Mouse (Mus musculus) myocyte (in vitro differentiated cells): ENCODE data around the gene Tnrc18. TPM values are rescaled to one million over a fixed set of nuclear protein-coding genes. Genes with fewer than 3 reads are reported as not detected.
A peak's percentile ranks its signal among the peaks of the same experiment; 100 is the strongest.

Experiments used
- H3K27me3 ChIP-seq: one replicate; pipeline ENCODE4 v1.6.1; 2011; ENCODE audit not compliant: control insufficient read depth, insufficient read depth, insufficient read length
- H3K36me3 ChIP-seq: one replicate; pipeline ENCODE4 v1.6.1; 2011; ENCODE audit not compliant: control insufficient read depth, insufficient read depth
- H3K4me2 ChIP-seq: one replicate; pipeline ENCODE4 v1.6.1; 2011; ENCODE audit warnings: low read depth, control low read depth
- H3K4me3 ChIP-seq: one replicate; pipeline ENCODE4 v1.5.1; 2011; ENCODE audit warnings: mild to moderate bottlenecking, control low read depth, moderate library complexity
- H3K79me2 ChIP-seq: one replicate; pipeline ENCODE4 v1.6.1; 2011; ENCODE audit not compliant: control insufficient read depth, insufficient read depth
- H3ac ChIP-seq: one replicate; pipeline ENCODE4 v1.6.1; 2011; ENCODE audit not compliant: control insufficient read depth, insufficient read length
- E2F4 ChIP-seq: IDR thresholded peaks from one replicate; pipeline ENCODE4 v1.6.1; 2011; ENCODE audit warnings: mild to moderate bottlenecking, control low read depth, moderate library complexity; ENCODE audit not compliant: insufficient read depth
- MYOG ChIP-seq, 3 experiments: IDR thresholded peaks; one replicate each; pipeline ENCODE4 v1.6.1; 2011; ENCODE audit warnings: control low read depth in 2 of 3, low read depth in 2 of 3, mild to moderate bottlenecking in 2 of 3; ENCODE audit not compliant: insufficient read length in 2 of 3, control insufficient read depth in 1 of 3, insufficient read depth in 1 of 3
- POLR2A ChIP-seq: IDR thresholded peaks from one replicate; pipeline ENCODE4 v1.6.1; 2011; ENCODE audit warnings: low read depth, mild to moderate bottlenecking, control low read depth, moderate library complexity; ENCODE audit not compliant: insufficient read length
- POLR2AphosphoS2 ChIP-seq: IDR thresholded peaks from one replicate; pipeline ENCODE4 v1.6.1; 2011; ENCODE audit warnings: low read depth, control low read depth; ENCODE audit not compliant: insufficient read length
- REST ChIP-seq: IDR thresholded peaks from one replicate; pipeline ENCODE4 v1.6.1; 2011; ENCODE audit warnings: mild to moderate bottlenecking, control low read depth, moderate library complexity; ENCODE audit not compliant: insufficient read depth, insufficient read length
- SRF ChIP-seq: IDR thresholded peaks from one replicate; pipeline ENCODE4 v1.6.1; 2011; ENCODE audit warnings: low read depth; ENCODE audit not compliant: control insufficient read depth, insufficient read length
- TCF12 ChIP-seq: IDR thresholded peaks from one replicate; pipeline ENCODE4 v1.6.1; 2011; ENCODE audit warnings: mild to moderate bottlenecking, control low read depth; ENCODE audit not compliant: poor library complexity, insufficient read depth, severe bottlenecking
- TCF3 ChIP-seq: IDR thresholded peaks from one replicate; pipeline ENCODE4 v1.6.1; 2011; ENCODE audit warnings: low read depth, control low read depth; ENCODE audit not compliant: insufficient read length
- USF1 ChIP-seq: IDR thresholded peaks from one replicate; pipeline ENCODE4 v1.6.1; 2011; ENCODE audit warnings: low read depth, mild to moderate bottlenecking, control low read depth, moderate library complexity
- polyA plus RNA-seq: library from polyadenylated mRNA; unstranded; fragments of >200 nt; fragmentation: generic; extraction: Trizol; gene quantifications from one replicate; pipeline ENCODE4 v1.2.1, GENCODE M21; 2012; ENCODE audit warnings: missing spikeins

Tnrc18 gene
- polyA plus RNA-seq, 1 experiment = 26.2 TPM

DNA sequence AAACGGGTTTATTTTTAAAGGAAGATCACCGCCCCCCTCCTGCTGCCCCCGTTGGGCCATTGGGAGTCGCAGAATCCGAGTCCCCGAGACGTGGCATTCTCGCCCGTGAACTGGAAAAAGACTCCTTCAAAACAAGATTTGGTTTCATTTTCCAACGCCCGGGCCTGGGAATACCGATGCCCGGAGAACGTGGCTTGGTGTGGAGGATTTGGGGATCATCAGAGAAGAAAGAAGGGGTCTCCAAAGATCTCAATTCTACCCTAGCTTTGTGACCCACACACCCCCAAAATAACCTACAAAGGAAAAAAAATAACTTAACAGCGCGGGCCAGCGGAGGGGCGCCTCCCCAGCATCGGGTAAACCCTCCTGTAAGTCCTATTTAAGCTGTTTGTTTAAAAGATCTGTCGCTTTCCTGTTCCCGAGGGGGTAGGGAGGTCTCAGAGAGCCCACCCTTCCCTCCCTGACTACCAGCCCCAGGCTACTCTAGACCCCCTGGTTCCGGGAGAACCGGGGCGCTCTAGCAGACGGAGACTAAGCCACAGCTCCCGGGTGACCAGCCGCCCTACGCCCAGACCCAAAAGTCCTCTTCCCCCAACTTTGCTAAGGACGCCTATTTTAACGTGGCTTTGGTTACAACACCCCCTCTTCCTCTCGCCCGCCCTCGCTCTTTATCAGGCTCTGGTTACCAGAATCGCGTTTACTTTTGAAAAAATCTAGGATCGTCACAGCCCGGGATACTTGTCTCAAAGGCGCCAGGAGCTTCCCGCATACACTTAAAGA is 1.2 kb downstream of the Tnrc18 start:
- peak overlapping the region; percentile 83 for H3K4me2 ChIP-seq
- H3K36me3 ChIP-seq = no peaks in the 10 kb centered on the region
- peak overlapping the region; percentile 99 for H3K4me3 ChIP-seq
- peaks cover 81% of the 10 kb centered on the region for H3K79me2 ChIP-seq
- TF ChIP-seq POLR2AphosphoS2 (peak; percentile 62), MYOG (IDR thresholded peaks at IDR 0.05; ENCODE audit: control insufficient read depth in 1 of 3, insufficient read depth in 1 of 3, insufficient read length in 2 of 3, low read depth in 2 of 3) (no peak), POLR2A (peak; percentile 54), SRF (no peak)
- H3ac ChIP-seq = peak overlapping the region; percentile 92
- H3K27me3 ChIP-seq = no peaks in the 10 kb centered on the region

DNA sequence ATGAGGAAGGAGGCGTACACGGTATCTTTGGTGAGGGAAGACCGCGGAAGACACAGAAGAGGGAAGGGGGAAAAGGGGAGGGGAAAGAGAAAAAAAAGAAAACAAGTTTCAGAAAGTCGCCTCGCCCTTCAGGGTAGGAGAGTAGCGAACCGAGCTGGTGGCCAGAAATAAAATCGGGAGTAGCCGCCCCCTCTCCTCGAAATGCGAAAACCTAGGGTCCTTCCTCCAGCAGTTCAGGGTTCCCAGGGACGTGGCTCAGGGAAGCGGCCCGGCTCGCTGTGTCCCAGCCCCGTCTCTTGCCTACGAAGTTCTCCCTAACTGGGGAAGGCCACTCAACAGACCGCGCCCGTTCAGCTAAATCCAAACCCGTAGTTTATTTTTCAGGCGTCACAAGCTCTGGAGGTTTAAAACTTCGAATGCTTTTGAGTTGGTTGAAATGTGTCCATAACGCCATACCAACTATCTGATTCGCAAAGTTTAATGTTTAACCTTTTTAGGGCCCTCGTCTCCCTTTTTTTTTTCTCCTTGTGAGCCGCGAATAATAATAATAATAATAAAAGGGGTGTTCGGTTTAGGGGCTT is 2.0 kb downstream of the Tnrc18 start:
- Histone ChIP-seq H3K4me3 (peak overlapping the region; percentile 99), H3ac (peak overlapping the region; percentile 92), H3K79me2 (peaks cover 80% of the 10 kb centered on the region), H3K4me2 (peak overlapping the region; percentile 83), H3K27me3 (no peaks in the 10 kb centered on the region), H3K36me3 (no peaks in the 10 kb centered on the region)
- TF ChIP-seq USF1 = no peak
- peak; percentile 29 for TF ChIP-seq POLR2A

DNA sequence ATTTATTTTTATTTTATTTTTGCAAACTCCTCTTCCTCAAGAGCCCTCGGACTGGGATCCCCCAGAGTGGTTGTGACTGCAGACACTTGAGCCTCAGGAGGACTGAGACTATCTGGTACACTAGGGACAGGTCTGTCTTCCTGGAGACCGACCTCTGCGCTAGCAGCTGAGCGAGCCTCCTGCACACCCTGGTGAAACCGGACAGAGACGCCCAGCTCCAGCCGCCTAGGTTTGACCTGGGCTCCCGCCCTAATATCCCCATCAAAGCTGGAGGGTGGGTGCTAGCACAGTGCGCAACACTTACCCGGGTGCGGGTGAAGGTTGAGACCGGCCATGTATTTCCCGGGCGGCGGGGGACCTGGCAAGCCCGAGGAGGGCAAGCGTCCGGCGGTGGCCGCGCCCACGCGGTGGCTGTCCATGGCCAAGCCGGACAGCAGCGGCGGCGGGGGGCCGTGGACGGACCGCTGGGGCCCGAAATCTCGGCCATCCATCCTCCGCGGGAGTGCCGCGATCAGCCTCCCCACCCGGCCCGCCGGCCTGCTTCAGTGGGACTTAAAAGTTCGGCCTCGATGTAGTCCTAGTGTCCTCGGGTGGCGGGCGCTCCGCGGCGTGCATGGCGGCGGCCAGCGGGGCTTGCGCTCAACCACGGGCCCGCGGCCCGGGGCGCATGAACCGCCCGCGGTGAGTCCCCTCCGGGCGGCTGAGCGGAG is 2.6 kb downstream of the Tnrc18 start:
- peak; percentile 36 for TF ChIP-seq POLR2A
- peak; percentile 49 for TF ChIP-seq POLR2AphosphoS2
- no peak for TF ChIP-seq E2F4
- peak in 1 of 3 experiments; percentile 4 for TF ChIP-seq MYOG (IDR thresholded peaks at IDR 0.05; ENCODE audit: control insufficient read depth in 1 of 3, insufficient read depth in 1 of 3, insufficient read length in 2 of 3, low read depth in 2 of 3)
- no peak for TF ChIP-seq SRF
- H3K27me3 ChIP-seq = no peaks in the 10 kb centered on the region

DNA sequence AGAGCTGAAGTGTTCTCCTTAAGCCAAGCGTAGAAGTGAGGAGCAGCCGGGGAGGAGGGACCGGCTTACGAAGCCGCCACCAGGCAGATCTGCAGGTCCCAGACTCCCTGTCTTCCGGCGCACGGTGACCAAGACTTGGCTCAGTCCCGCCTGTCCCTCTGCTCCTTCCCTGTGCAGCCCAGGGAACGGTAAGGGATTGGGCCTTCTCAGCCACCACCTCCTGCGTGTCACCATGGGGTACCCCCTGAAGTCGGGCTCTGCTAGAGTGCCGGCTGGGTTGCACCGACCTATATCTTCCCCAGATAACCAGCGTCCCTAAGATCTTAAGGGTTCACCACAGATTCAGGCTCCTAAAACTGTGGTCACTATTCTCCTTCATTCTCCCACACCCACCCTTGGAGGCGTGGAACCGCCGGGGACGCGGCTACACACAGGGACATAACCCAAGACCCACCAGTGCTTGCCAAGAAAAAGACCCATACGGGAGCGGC is 3.3 kb downstream of the Tnrc18 start:
- H3ac ChIP-seq = peak overlapping the region; percentile 92
- H3K79me2 ChIP-seq = peaks cover 84% of the 10 kb centered on the region
- H3K36me3 ChIP-seq = no peaks in the 10 kb centered on the region
- H3K4me3 ChIP-seq = peak overlapping the region; percentile 99
- no peaks in the 10 kb centered on the region for H3K27me3 ChIP-seq
- peak overlapping the region; percentile 83 for H3K4me2 ChIP-seq
- TF ChIP-seq TCF3 = no peak
- TF ChIP-seq POLR2A = peak; percentile 53

More for the DNA sequence above, 2.6 kb downstream of the Tnrc18 start:
- H3K4me3 ChIP-seq = peak overlapping the region; percentile 99
- peaks cover 80% of the 10 kb centered on the region for H3K79me2 ChIP-seq
- peak overlapping the region; percentile 83 for H3K4me2 ChIP-seq
- H3K36me3 ChIP-seq = no peaks in the 10 kb centered on the region
- peak overlapping the region; percentile 92 for H3ac ChIP-seq

DNA sequence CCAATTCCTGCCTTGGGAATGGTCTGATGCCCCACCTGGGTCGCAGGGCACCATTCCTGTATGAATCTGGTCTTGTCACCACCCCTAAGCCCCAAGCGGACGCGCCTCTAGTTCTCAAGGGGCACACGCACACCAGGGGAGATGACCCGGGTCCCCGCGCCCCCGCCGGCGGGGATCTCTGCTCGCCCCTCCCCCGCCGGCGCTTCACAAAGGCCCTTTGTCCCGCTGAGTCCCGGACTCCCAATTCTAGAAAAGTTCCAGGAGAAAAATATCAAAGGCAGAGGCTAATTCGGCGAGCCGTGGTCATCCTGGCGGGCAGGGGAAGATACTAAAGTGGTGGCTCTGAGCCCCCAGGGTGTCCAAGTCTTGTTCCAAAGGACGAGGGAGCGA is 3.7 kb downstream of the Tnrc18 start:
- Histone ChIP-seq H3K36me3 (no peaks in the 10 kb centered on the region), H3K27me3 (no peaks in the 10 kb centered on the region), H3ac (peak overlapping the region; percentile 92), H3K4me3 (peak overlapping the region; percentile 99), H3K79me2 (peaks cover 82% of the 10 kb centered on the region), H3K4me2 (peak overlapping the region; percentile 83)
- no peak for TF ChIP-seq TCF12
- no peak for TF ChIP-seq REST
- TF ChIP-seq POLR2AphosphoS2 = peak; percentile 27

DNA sequence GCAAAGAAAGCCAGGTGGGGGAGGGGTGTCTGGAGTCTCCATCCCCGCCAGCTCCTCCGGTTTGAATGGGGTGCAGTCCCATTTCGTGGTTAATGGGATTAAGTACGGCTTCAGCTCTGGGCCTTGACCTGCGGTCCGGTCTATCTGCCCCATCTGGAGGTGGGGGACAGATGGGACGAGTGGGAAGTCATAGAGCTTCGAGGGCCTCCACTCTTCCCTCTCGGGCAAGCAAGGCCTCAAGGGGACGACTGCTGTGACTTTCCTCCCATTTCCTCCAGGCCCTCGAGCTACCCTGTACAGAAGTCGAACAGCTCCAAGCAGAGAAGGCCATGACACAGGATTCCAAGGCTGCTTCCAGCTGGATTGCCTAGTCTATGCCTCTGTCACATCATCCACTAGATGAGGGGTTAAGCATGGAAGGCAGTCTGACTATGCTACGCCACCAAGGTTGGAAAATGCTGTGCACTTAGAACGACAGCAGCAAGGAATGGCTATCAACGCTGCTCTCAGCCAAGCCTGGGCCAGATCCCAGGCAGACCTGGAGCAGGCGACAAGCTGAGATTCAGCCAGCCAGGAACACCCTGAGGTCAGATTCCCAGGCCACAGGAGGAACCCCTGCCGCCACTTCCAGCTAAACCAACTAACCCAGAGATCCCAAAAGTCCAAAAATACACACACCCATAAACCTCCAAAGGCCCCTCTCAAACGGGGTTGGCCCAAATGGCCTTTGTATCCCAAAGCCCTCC is 4.3 kb downstream of the Tnrc18 start:
- Histone ChIP-seq H3K36me3 (peaks cover under 1% of the 10 kb centered on the region), H3K27me3 (no peaks in the 10 kb centered on the region), H3ac (peak overlapping the region; percentile 92), H3K4me3 (peak overlapping the region; percentile 99), H3K4me2 (peak overlapping the region; percentile 83), H3K79me2 (peaks cover 84% of the 10 kb centered on the region)
- TF ChIP-seq MYOG (IDR thresholded peaks at IDR 0.05; ENCODE audit: control insufficient read depth in 1 of 3, insufficient read depth in 1 of 3, insufficient read length in 2 of 3, low read depth in 2 of 3) = no peak
